Mouse (Mus musculus) heart, embryonic 16.5 days (tissue): Measurements from ENCODE around the gene H2afb3. TPM values are rescaled to one million over a fixed set of nuclear protein-coding genes. Genes with fewer than 3 reads are reported as not detected.
"Not testable (repeated sequence)": the region's sequence is repeated elsewhere in the genome, so short reads cannot be mapped to it uniquely, and the experiment has no call there.

Experiments
- ATAC-seq: fragments of 200-750 bp; cut with Nextera tagmentation; replicated peaks from 2 replicates; pipeline ENCODE4 v1.8.0; 2017; ENCODE audit warnings: moderate number of reproducible peaks; ENCODE audit not compliant: insufficient read depth, low FRiP score; ENCODE audit errors: extremely low read depth
- H3K27ac ChIP-seq: fragments of 300-500 bp; sonication (generic); 2 replicates; pipeline ENCODE4 v1.5.1; 2014; ENCODE audit warnings: mild to moderate bottlenecking, low read length, control low read depth, moderate library complexity
- H3K27me3 ChIP-seq: fragments of 300-500 bp; sonication (generic); 2 replicates; pipeline ENCODE4 v1.6.1; 2014; ENCODE audit warnings: low read length, mixed read lengths; ENCODE audit not compliant: control insufficient read depth, insufficient read depth
- H3K36me3 ChIP-seq: fragments of 300-500 bp; sonication (generic); 2 replicates; pipeline ENCODE4 v1.6.1; 2014; ENCODE audit not compliant: control insufficient read depth, insufficient read depth
- H3K4me1 ChIP-seq: fragments of 300-500 bp; sonication (generic); 2 replicates; pipeline ENCODE4 v1.6.1; 2014; ENCODE audit warnings: low read length, mixed read lengths; ENCODE audit not compliant: control insufficient read depth, insufficient read depth
- H3K4me2 ChIP-seq: fragments of 300-500 bp; sonication (generic); 2 replicates; pipeline ENCODE4 v1.6.1; 2014; ENCODE audit warnings: low read depth, mild to moderate bottlenecking, control low read depth, low read length
- H3K4me3 ChIP-seq: fragments of 300-500 bp; sonication (generic); 2 replicates; pipeline ENCODE4 v1.5.1; 2014; ENCODE audit warnings: mild to moderate bottlenecking, control low read depth, low read length
- H3K9ac ChIP-seq: fragments of 300-500 bp; sonication (generic); 2 replicates; pipeline ENCODE4 v1.6.1; 2014; ENCODE audit warnings: low read length, control low read depth
- H3K9me3 ChIP-seq: fragments of 300-500 bp; sonication (generic); replicated peaks from 2 replicates; pipeline ENCODE4 v1.6.1; 2016; ENCODE audit warnings: low read length; ENCODE audit not compliant: control insufficient read depth
- WGBS: fragments of 180-500 bp; shearing (Covaris S2); extraction: QIAGEN DNeasy Blood & Tissue Kit; methylation state at CpG from one replicate; pipeline ENCODE4 v1.1.7; 2014; 5-methylcytosine and 5-hydroxymethylcytosine counted together
- polyA plus RNA-seq: library from polyadenylated mRNA; unstranded; fragments of >200 nt; fragmentation: Nextera tagmentation; extraction: Ambion mirVana; gene quantifications from 2 replicates; pipeline ENCODE4 v1.2.1, GENCODE M21; 2015

Gene H2afb3
- not detected in 2 replicates for polyA plus RNA-seq

DNA sequence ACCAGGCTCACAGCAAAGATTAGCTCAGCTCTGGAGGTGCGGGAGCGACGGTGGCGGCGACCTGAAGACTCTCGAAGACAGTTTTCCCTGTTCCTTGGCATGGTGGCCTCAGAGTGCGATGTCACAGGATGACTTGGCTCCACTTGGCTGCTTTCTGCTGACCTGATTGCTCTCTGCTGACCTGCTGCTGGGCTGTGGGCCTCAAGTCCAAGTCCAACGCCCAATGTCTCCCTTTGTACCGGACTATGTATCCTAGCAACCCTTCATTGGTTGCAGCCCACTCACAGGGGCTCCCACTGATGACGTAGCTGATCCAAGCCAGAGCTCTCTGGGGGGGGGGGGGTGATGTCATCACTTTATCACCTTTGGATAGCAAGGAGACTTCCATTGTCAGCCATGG is at the start of gene H2afb3:
Gene H2afb3 (minus strand): TSS at position 101 of the 400 bp plus-strand sequence.
- not testable (repeated sequence) for H3K9ac ChIP-seq, ATAC-seq, H3K9me3 ChIP-seq, H3K36me3 ChIP-seq, H3K4me1 ChIP-seq, H3K27me3 ChIP-seq, H3K4me2 ChIP-seq, H3K4me3 ChIP-seq, H3K27ac ChIP-seq
- WGBS: 77% methylated on average over 6 of the region's 10 CpGs

DNA sequence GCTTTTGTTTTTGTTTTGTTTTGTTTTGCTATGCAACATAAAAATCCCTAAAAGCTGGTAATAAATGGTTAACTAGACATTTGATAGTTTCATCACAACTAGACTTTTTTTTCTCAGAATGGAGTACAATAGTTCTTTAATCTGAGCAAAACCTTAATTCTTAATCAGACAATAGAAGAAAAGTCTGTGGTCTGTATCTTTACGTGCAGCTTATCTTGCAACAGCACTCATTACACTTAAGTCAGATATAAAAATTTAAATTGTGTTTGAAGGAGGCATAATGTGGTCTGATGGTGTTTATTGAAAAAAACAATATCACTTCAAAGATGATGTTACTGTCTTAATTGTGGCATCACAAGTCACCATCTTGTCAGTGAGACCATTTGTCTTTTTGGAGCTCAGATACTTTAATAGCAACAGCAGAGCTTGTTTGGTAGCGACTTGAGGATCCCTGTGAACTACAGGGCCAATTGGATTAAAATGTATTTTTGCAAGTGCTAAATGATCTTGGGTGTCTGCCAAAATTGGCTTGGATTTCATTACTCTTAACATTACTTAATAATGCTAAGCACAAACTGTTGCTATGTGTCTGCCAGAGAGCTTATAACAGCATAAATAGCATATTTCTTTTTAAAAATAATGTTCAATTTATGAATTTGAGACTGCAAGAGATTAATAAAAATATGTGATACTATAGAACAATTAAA is 11.3 kb downstream of the H2afb3 start:
- no peak overlapping the region for H3K4me2 ChIP-seq
- WGBS: 48% methylated on average over 2 of the region's 2 CpGs
- no peak overlapping the region for H3K27ac ChIP-seq
- no peak for ATAC-seq
- H3K4me1 ChIP-seq: no peaks in the 10 kb centered on the region
- no peaks in the 10 kb centered on the region for H3K9me3 ChIP-seq
- H3K9ac ChIP-seq: no peak overlapping the region
- no peak overlapping the region for H3K4me3 ChIP-seq
- no peaks in the 10 kb centered on the region for H3K36me3 ChIP-seq
- no peaks in the 10 kb centered on the region for H3K27me3 ChIP-seq

DNA sequence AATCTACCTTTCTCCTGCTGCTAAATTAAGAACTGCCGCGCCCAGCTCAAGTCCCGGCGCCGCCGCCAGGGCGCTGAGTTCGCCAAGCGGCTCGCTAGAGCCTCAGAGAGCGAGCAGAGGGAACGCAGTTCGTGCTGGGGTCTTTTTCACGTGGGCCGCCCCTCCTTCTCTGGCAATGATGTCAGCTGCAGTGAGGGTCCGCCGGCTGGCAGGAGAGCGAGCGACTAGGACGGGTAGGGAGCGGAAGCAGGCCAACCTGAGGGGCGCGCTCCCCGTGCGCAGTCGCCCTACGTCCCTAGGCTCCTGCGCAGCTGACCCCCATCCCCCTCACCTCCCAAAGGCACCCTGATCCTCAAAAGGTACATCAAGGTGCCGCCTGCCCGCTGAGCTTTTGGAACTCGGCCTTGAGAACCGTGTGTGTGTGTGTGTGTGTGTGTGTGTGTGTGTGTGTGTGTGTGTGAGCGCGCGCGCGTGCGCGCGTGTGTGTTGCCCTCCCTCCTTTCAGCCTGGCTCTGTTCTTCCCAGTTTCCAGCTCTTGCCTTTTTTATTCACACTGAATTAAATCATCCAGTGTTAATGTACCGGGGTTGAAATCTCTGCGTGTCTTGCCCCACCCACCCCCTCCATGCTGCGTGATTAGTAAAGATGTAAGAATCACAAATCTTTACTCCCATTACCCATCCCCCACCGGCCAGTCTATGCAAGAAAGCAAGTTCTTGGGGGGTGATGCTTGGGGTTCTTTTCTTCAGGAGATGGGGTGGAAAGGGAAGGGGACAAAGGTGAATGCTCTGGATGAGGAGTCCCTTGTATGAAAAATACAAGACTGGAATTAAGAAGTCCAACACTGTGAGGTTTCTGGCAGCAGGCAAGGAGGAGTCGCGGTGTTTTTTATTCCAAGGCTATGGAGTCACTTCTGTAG is 19.8 kb downstream of the H2afb3 start:
- 5% methylated on average over 39 of the region's 46 CpGs for WGBS
- H3K27me3 ChIP-seq: 0 out of 2 replicates have a peak, but pooled peaks cover 5% of the 10 kb centered on the region
- H3K9me3 ChIP-seq: no peaks in the 10 kb centered on the region
- peak overlapping the region; percentile 75 for H3K4me2 ChIP-seq
- no peaks in the 10 kb centered on the region for H3K36me3 ChIP-seq
- peak overlapping the region; percentile 39; the same call in 1 of the 2 replicates for H3K27ac ChIP-seq
- peak overlapping the region; percentile 70 for H3K9ac ChIP-seq
- ATAC-seq: peak; percentile 49
- H3K4me1 ChIP-seq: no peaks in the 10 kb centered on the region
- peak overlapping the region; percentile 65 for H3K4me3 ChIP-seq

DNA sequence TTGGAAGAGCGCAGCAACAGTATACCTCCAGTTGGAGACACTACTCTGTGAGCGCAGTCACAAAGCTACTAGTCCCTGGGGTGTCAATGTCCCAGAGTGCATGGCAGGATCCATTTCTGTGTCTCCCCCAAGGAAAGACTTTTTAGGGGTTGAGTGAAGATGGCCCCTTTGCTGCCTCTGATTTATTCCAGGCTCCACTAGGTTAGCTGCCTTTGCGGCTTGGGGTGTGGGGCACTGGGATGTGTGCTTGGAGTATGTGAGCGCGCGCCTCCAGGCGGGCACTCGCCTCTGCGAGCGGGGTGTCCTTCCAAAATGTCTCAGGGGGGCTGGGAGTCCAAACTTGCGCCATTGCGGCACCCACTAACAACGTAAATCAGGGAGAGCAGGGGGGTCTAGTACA is 21.2 kb downstream of the H2afb3 start:
- 0 out of 2 replicates have a peak, but pooled peaks cover 5% of the 10 kb centered on the region for H3K27me3 ChIP-seq
- no peak overlapping the region for H3K9ac ChIP-seq
- no peaks in the 10 kb centered on the region for H3K9me3 ChIP-seq
- WGBS: 9% methylated on average over 13 of the region's 13 CpGs
- no peaks in the 10 kb centered on the region for H3K36me3 ChIP-seq
- no peaks in the 10 kb centered on the region for H3K4me1 ChIP-seq
- H3K27ac ChIP-seq: no peak overlapping the region
- H3K4me3 ChIP-seq: peak overlapping the region; percentile 65
- no peak for ATAC-seq
- peak overlapping the region; percentile 75 for H3K4me2 ChIP-seq

DNA sequence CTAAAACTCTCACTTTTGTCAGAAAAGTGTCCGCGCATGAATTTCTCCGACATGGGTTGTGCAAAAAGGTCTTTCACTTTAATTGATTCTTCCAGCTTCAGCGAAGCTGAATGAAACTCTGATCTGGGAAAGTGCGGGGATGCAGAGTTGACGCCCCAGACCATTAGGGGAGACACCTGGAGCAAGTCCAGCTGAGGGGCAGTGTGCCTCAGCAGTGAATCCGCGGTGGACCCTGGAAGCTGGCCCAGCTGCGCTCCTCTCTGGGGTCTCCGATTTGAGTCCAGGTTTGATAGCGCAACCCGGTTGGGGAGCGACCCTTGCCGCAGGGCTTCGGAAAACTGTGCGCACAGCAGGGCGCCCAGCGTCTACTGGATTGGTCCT is 22.0 kb downstream of the H2afb3 start:
- Histone ChIP-seq H3K36me3 (no peaks in the 10 kb centered on the region), H3K4me2 (peak overlapping the region; percentile 75), H3K9me3 (no peaks in the 10 kb centered on the region), H3K4me3 (peak overlapping the region; percentile 65), H3K27me3 (0 out of 2 replicates have a peak, but pooled peaks cover 5% of the 10 kb centered on the region), H3K27ac (no peak overlapping the region), H3K9ac (peak overlapping the region; percentile 65), H3K4me1 (no peaks in the 10 kb centered on the region)
- ATAC-seq: no peak
- 13% methylated on average over 18 of the region's 18 CpGs for WGBS

DNA sequence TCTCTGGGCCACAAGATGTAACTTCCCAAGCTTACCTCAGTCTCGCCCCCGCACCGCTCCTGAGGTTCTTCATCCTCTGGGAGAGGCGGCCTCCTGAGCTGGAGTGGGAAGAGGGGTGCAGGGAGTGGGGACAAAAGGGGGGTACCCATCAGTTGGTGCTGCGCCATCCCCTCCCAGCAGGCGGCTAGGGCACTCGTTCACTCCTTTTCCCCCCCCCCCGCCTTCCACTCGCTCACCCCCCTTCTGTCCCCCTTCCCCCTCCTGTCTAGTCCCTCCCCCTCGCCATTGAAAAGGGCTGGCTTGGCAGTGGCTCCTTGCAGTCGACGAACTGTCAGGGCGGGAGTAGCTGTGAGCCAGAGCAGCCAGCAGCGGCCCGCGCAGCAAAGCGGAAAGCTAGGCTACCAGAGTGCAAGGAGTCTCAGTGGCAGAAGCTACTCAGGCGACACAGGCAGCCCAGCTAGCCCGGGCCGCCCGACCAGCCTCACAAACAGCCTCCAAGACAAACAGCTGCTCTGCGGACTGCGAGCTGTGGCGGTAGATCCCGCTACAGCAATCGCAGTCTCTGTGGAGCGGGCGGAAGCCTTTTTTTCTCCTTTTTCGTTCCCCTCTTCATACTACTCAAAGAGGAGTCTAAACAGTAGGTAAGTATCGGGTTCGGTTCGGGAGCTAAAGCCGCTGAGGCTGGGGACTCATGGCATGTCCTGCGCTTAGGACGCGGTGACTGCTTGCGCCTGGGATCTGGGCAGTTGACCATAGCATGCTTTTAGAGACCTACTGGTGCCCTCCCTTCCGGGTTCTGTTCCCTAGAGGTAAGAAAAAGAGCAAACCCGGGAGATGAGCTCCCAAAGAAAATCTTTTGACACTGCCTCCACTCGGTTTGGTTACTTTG is 22.6 kb downstream of the H2afb3 start, which contains the start of gene Pcdh11x:
Gene Pcdh11x (plus strand): TSS at position 249 of the 889 bp plus-strand sequence.
- no peaks in the 10 kb centered on the region for H3K4me1 ChIP-seq
- H3K4me2 ChIP-seq: peak within 1 kb of the TSS; percentile 75
- no peak within 1 kb of the TSS for H3K27ac ChIP-seq
- ATAC-seq: peak; percentile 81
- H3K9ac ChIP-seq: peak within 1 kb of the TSS; percentile 65
- no peaks in the 10 kb centered on the region for H3K9me3 ChIP-seq
- peak within 1 kb of the TSS; percentile 65 for H3K4me3 ChIP-seq
- 10% methylated on average over 35 of the region's 40 CpGs for WGBS
- 0 out of 2 replicates have a peak, but pooled peaks cover 5% of the 10 kb centered on the region for H3K27me3 ChIP-seq
- H3K36me3 ChIP-seq: no peaks in the 10 kb centered on the region

DNA sequence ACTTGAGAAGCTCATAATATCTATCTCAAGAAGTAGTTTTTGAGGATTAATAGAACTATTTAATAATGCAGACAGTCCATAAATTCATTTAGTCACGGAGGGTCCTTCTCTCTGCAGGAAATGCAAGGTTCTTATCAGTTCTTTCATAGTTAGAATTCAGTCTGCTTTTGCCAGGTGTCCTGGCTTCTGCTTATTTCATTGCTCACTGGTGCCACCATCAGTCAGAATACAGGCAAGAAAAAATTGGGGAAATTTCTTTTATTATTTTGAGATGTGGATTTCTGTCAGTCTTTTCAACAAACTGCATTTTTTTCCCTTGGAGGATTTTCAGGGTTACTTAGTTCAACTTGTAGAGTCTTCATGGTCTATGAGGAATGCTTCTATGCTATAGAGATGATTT is 25.4 kb downstream of the H2afb3 start:
- H3K4me3 ChIP-seq: no peak overlapping the region
- H3K27ac ChIP-seq: no peak overlapping the region
- 0 out of 2 replicates have a peak, but pooled peaks cover 5% of the 10 kb centered on the region for H3K27me3 ChIP-seq
- no peaks in the 10 kb centered on the region for H3K4me1 ChIP-seq
- H3K4me2 ChIP-seq: no peak overlapping the region
- no peak overlapping the region for H3K9ac ChIP-seq
- no peak for ATAC-seq
- 12% methylated on average over 1 of the region's 1 CpGs for WGBS
- no peaks in the 10 kb centered on the region for H3K36me3 ChIP-seq
- no peaks in the 10 kb centered on the region for H3K9me3 ChIP-seq

DNA sequence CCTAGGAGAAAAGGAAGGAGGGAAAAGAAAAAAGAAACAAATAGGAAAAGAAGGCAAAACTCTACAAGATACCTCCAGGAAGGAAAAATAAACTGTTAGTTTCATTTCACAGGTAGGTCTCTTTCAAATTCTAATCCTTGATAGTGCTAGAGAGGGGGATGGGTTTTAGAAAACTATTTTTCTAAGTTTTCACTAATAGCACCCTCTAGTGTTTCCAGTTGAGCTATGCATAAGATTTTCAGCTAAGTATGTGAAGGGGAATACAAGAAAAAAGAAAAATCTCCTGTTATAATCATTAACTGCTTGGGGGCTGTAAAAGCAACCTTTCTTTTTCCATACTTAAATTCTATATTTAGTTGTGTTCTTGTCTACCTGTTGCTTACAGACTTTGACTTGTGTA is 27.4 kb downstream of the H2afb3 start:
- H3K4me1 ChIP-seq: no peaks in the 10 kb centered on the region

More for the DNA sequence above, 27.4 kb downstream of the H2afb3 start:
- Histone ChIP-seq H3K9ac (no peak overlapping the region), H3K9me3 (no peaks in the 10 kb centered on the region), H3K27me3 (0 out of 2 replicates have a peak, but pooled peaks cover 3% of the 10 kb centered on the region), H3K4me2 (no peak overlapping the region), H3K27ac (no peak overlapping the region), H3K36me3 (no peaks in the 10 kb centered on the region), H3K4me3 (no peak overlapping the region)
- no peak for ATAC-seq
